Mouse (Mus musculus): ENCODE results near the gene Crybg1. TPM values are rescaled to one million over a fixed set of nuclear protein-coding genes. Genes with fewer than 3 reads are reported as not detected.
A peak's percentile ranks its signal among the peaks of the same experiment; 100 is the strongest.

The Crybg1 gene
- polyA plus RNA-seq, 1 experiment from 2014 or later: 0.69 TPM

DNA sequence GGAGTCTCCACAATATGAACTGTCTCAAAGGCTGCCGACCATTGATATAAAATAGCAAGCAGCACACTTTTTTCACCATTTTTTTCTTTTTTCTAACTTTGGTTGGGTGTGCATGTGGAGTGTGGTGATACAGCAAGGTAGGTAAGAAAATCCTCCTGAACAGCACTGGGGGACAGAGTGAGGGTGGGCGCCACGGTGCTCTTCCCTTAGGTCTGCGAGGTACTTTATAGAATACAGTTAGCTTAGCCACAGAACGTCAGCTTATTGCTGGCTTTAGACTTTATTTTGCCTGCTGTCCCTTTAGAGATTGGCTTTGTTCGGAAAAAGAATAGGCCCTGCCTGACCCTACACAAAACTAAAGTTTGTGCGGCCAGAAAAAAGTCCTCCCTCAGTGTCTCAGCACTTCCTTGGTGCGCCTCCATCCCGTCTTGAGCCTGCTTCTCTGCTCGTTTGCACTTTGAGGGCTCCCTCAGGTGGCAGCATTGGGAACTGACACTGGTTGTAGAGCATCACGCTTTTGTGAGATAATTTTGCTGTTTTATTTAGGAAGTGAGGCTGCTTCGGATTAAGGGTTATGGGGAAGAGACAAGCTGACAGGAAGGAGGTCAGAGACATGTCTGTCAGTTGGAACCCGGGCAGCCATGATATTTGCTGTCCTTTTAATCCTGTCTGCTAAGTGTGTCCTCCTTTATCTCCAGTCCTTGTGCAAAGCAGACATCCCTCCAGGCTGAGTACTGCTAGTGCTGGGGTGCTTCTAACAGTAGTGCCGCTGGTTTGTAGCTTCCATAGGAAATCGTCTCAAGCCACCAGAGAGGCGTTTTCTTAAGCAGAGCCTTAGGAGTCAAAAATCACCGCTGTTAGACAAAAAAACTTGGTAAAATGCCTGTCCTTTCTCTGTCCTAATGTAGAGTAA is 229.7 kb downstream of the Crybg1 start:
- no peaks in the 10 kb centered on the region for H3K9me3 ChIP-seq (ENCODE audit: low read length)
- no peak for TF ChIP-seq EP300 (IDR thresholded peaks at IDR 0.05)
- peak; percentile 97 for TF ChIP-seq CTCF (IDR thresholded peaks at IDR 0.05)
- H3K36me3 ChIP-seq (ENCODE audit: insufficient read depth, low read length): no peaks in the 10 kb centered on the region
- DNase-seq (ENCODE audit: low spot score) (peak; percentile 73), ATAC-seq (peak; percentile 53)
- H3K4me1 ChIP-seq (ENCODE audit: insufficient read depth, low read depth, low read length): no peaks in the 10 kb centered on the region
- H3K9ac ChIP-seq (replicated peaks; ENCODE audit: low read depth): no peak overlapping the region
- no peak overlapping the region for H3K4me3 ChIP-seq (ENCODE audit: low read depth, low read length)
- WGBS: 42% methylated on average over 17 of the region's 17 CpGs
- H3K27ac ChIP-seq (ENCODE audit: low read length): no peak overlapping the region
- no peak overlapping the region for H3K4me2 ChIP-seq (replicated peaks; ENCODE audit: low read depth, low read length)
- no peaks in the 10 kb centered on the region for H3K27me3 ChIP-seq (replicated peaks; ENCODE audit: insufficient read depth, low read length)

DNA sequence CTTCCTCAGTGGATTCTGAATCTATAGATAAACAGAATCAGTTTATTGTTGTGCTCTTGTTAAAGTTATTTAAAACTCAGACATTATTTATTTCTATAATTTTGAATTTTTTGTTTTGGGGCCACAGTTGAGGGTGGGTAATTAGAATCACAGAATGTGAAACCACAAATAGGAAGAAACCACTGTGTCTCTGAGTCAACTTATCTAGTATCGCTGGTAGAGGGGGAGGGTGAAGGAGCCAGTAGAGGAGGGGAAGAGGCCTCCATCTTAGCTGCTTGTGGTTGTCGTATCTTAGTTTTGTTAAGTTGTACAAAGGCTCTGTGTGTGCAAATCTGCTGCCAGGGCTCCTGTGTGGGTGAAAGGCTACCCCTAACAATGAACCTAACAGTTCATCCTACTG is 231.9 kb downstream of the Crybg1 start:
- Histone ChIP-seq H3K27me3 (replicated peaks; ENCODE audit: insufficient read depth, low read length) (no peaks in the 10 kb centered on the region), H3K4me2 (replicated peaks; ENCODE audit: low read depth, low read length) (no peak overlapping the region), H3K9me3 (ENCODE audit: low read length) (no peaks in the 10 kb centered on the region), H3K4me3 (ENCODE audit: low read depth, low read length) (no peak overlapping the region), H3K27ac (ENCODE audit: low read length) (no peak overlapping the region), H3K4me1 (ENCODE audit: insufficient read depth, low read depth, low read length) (no peaks in the 10 kb centered on the region), H3K9ac (replicated peaks; ENCODE audit: low read depth) (no peak overlapping the region), H3K36me3 (ENCODE audit: insufficient read depth, low read length) (no peaks in the 10 kb centered on the region)
- DNase-seq (ENCODE audit: low spot score) (no peak), ATAC-seq (no peak)
- TF ChIP-seq EP300 (IDR thresholded peaks at IDR 0.05): no peak
- TF ChIP-seq CTCF (IDR thresholded peaks at IDR 0.05): no peak
- 88% methylated on average over 2 of the region's 2 CpGs for WGBS

DNA sequence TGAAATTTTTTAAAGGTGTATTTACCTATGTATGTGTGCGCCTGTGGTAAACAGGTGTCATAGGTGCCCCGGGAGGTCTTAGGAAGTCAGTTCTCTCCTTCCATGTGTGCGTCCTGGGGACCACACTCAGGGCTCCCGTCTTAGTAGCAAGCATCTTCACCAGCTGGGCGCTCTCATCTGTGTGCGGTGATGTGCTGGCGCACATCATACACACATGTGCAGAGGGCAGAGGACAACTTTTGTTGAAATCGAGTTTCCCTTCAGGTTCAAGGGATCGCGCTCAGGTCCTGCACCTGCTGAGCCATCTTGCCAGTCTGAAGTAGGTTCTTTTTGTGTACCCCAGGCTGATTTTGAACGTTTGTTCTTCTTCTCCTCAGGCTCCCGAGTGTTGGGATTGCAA is 232.5 kb downstream of the Crybg1 start:
- TF ChIP-seq EP300 (IDR thresholded peaks at IDR 0.05) (no peak), CTCF (IDR thresholded peaks at IDR 0.05) (no peak)
- Histone ChIP-seq H3K9me3 (ENCODE audit: low read length) (no peaks in the 10 kb centered on the region), H3K36me3 (ENCODE audit: insufficient read depth, low read length) (no peaks in the 10 kb centered on the region), H3K9ac (replicated peaks; ENCODE audit: low read depth) (no peak overlapping the region), H3K4me1 (ENCODE audit: insufficient read depth, low read depth, low read length) (no peaks in the 10 kb centered on the region), H3K4me3 (ENCODE audit: low read depth, low read length) (no peak overlapping the region), H3K27ac (ENCODE audit: low read length) (no peak overlapping the region), H3K4me2 (replicated peaks; ENCODE audit: low read depth, low read length) (no peak overlapping the region), H3K27me3 (replicated peaks; ENCODE audit: insufficient read depth, low read length) (no peaks in the 10 kb centered on the region)
- DNase-seq (ENCODE audit: low spot score) (no peak), ATAC-seq (no peak)
- WGBS: 85% methylated on average over 12 of the region's 12 CpGs

DNA sequence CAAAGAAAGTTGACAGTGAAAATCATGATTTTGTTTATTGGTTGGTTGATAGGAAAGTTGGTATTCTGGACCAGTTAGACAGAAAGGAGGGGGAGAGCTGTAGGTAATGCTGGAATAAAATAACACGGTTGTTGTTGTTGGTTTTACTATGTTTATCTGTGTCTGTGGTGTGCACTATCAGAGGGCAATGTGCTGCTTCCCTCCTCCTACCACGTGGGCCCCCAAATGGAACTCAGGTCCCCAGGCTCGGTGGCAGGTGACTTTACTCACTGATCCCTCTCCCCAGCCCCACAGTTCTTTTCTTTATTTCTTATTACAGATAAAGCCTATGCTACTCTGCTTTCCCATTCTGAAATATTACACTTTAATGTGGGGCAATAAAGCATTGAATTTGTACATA is 236.4 kb downstream of the Crybg1 start:
- ATAC-seq (no peak), DNase-seq (ENCODE audit: low spot score) (no peak)
- no peaks in the 10 kb centered on the region for H3K4me1 ChIP-seq (ENCODE audit: insufficient read depth, low read depth, low read length)
- no peak overlapping the region for H3K27ac ChIP-seq (ENCODE audit: low read length)
- H3K9ac ChIP-seq (replicated peaks; ENCODE audit: low read depth): no peak overlapping the region
- no peaks in the 10 kb centered on the region for H3K36me3 ChIP-seq (ENCODE audit: insufficient read depth, low read length)
- no peaks in the 10 kb centered on the region for H3K27me3 ChIP-seq (replicated peaks; ENCODE audit: insufficient read depth, low read length)
- no peaks in the 10 kb centered on the region for H3K9me3 ChIP-seq (ENCODE audit: low read length)
- 74% methylated on average over 3 of the region's 3 CpGs for WGBS
- H3K4me3 ChIP-seq (ENCODE audit: low read depth, low read length): no peak overlapping the region
- no peak for TF ChIP-seq EP300 (IDR thresholded peaks at IDR 0.05)
- no peak for TF ChIP-seq CTCF (IDR thresholded peaks at IDR 0.05)
- H3K4me2 ChIP-seq (replicated peaks; ENCODE audit: low read depth, low read length): no peak overlapping the region

DNA sequence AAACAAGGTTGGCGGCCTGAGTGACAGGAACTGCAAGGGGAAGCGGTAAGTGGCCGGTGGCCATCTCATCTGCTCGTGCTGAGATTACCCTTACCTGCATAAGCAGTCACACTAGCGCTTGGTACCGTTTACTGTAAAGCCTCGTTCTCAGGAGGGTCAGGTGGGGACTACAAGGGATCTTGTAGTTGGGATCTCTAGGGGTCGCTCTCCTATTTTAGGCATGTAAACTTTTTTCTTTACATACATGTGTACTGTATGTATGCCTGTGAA is 237.8 kb downstream of the Crybg1 start:
- Histone ChIP-seq H3K36me3 (ENCODE audit: insufficient read depth, low read length) (no peaks in the 10 kb centered on the region), H3K4me1 (ENCODE audit: insufficient read depth, low read depth, low read length) (no peaks in the 10 kb centered on the region), H3K27ac (ENCODE audit: low read length) (no peak overlapping the region), H3K27me3 (replicated peaks; ENCODE audit: insufficient read depth, low read length) (no peaks in the 10 kb centered on the region), H3K4me2 (replicated peaks; ENCODE audit: low read depth, low read length) (no peak overlapping the region), H3K4me3 (ENCODE audit: low read depth, low read length) (no peak overlapping the region), H3K9ac (replicated peaks; ENCODE audit: low read depth) (no peak overlapping the region), H3K9me3 (ENCODE audit: low read length) (no peaks in the 10 kb centered on the region)
- DNase-seq (ENCODE audit: low spot score) (no peak), ATAC-seq (no peak)
- TF ChIP-seq EP300 (IDR thresholded peaks at IDR 0.05) (no peak), CTCF (IDR thresholded peaks at IDR 0.05) (no peak)
- WGBS: 85% methylated on average over 8 of the region's 8 CpGs

DNA sequence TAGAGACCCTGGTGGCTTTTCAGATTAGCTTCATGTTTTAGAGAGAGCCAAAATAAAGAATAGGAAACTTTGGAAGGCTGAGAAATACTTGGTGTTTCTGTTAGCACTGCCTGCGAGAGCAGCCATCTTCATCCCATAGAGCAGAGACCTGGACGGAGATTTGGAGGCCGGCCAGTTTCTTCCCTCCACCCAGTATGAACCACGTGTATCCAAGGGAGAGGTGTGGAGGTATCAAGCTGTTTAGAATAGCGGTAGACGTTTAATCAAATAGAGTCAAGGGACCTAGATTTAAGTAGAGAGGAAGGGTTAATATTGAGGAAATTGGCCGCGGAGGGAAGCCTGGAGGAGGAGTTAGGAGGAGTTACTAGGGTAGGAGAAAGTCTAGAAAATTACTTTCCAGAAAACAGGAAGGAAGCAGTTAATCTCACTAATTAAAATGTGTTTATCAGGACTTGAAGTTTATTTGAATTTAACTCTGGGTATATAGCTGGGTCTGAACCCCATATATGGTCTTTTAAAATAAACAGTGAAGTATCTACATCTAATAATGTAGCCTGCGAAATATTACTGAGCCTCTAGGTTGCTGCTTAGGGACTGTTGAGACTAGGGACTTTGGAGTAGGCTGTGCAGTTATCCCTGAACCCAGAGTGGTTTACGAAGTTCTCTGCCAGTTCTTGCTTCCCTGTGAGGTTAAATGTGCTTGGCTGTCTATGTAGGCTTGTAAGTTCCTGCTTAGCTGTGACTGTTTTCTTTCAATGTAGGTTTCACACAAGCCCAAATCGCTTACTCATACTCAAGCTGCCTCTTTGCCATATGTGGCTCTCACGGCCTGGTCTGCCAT is 238.4 kb downstream of the Crybg1 start:
- no peak overlapping the region for H3K4me2 ChIP-seq (replicated peaks; ENCODE audit: low read depth, low read length)
- no peak overlapping the region for H3K27ac ChIP-seq (ENCODE audit: low read length)
- H3K36me3 ChIP-seq (ENCODE audit: insufficient read depth, low read length): no peaks in the 10 kb centered on the region
- ATAC-seq: no peak
- WGBS: 66% methylated on average over 12 of the region's 12 CpGs
- DNase-seq (ENCODE audit: low spot score): no peak
- H3K27me3 ChIP-seq (replicated peaks; ENCODE audit: insufficient read depth, low read length): no peaks in the 10 kb centered on the region
- H3K4me3 ChIP-seq (ENCODE audit: low read depth, low read length): no peak overlapping the region
- H3K9ac ChIP-seq (replicated peaks; ENCODE audit: low read depth): no peak overlapping the region
- H3K4me1 ChIP-seq (ENCODE audit: insufficient read depth, low read depth, low read length): no peaks in the 10 kb centered on the region
- H3K9me3 ChIP-seq (ENCODE audit: low read length): no peaks in the 10 kb centered on the region
- TF ChIP-seq CTCF (IDR thresholded peaks at IDR 0.05): no peak
- TF ChIP-seq EP300 (IDR thresholded peaks at IDR 0.05): no peak

Data from lung, postnatal 0 days (tissue).